Mouse (Mus musculus) forebrain, embryonic 14.5 days (tissue): ENCODE data around the gene Wdr95. TPM values are rescaled to one million over a fixed set of nuclear protein-coding genes. Genes with fewer than 3 reads are reported as not detected.
A peak's percentile ranks its signal among the peaks of the same experiment; 100 is the strongest.

Experiments
- ATAC-seq: fragments of 200-750 bp; cut with Nextera tagmentation; 2 replicates; pipeline ENCODE4 v1.8.0; 2017; ENCODE audit warnings: mild to moderate bottlenecking, moderate library complexity
- DNase-seq: peaks from one replicate; pipeline ENCODE4 v3.0.0-alpha.2; 2015; ENCODE audit warnings: low spot score
- H3K27ac ChIP-seq: fragments of 300-500 bp; sonication (generic); 2 replicates; pipeline ENCODE4 v1.5.1; 2014; ENCODE audit warnings: low read depth, mild to moderate bottlenecking, control low read depth, low read length, moderate library complexity
- H3K27me3 ChIP-seq: fragments of 300-500 bp; sonication (generic); replicated peaks from 2 replicates; pipeline ENCODE4 v1.6.1; 2014; ENCODE audit warnings: low read length, control low read depth, mixed read lengths; ENCODE audit not compliant: control insufficient read depth, insufficient read depth
- H3K36me3 ChIP-seq: fragments of 300-500 bp; sonication (generic); 2 replicates; pipeline ENCODE4 v1.6.1; 2014; ENCODE audit warnings: low read length, control low read depth; ENCODE audit not compliant: control insufficient read depth, insufficient read depth
- H3K4me1 ChIP-seq: fragments of 300-500 bp; sonication (generic); 2 replicates; pipeline ENCODE4 v1.6.1; 2014; ENCODE audit warnings: antibody characterized with exemption, low read length, control low read depth; ENCODE audit not compliant: control insufficient read depth, insufficient read depth
- H3K4me2 ChIP-seq: fragments of 300-500 bp; sonication (generic); 2 replicates; pipeline ENCODE4 v1.6.1; 2014; ENCODE audit warnings: mild to moderate bottlenecking, control low read depth, low read length
- H3K4me3 ChIP-seq: fragments of 300-500 bp; sonication (generic); 2 replicates; pipeline ENCODE4 v1.5.1; 2014; ENCODE audit warnings: low read depth, low read length, control low read depth
- H3K9ac ChIP-seq: fragments of 300-500 bp; sonication (generic); 2 replicates; pipeline ENCODE4 v1.6.1; 2014; ENCODE audit warnings: mild to moderate bottlenecking, low read length, control low read depth, moderate library complexity
- H3K9me3 ChIP-seq: fragments of 300-500 bp; sonication (generic); replicated peaks from 2 replicates; pipeline ENCODE4 v1.6.1; 2016; ENCODE audit warnings: low read length, control low read depth, mixed read lengths; ENCODE audit not compliant: control insufficient read depth
- WGBS: fragments of 180-500 bp; shearing (Covaris S2); extraction: QIAGEN DNeasy Blood & Tissue Kit; methylation state at CpG from one replicate; pipeline ENCODE4 v1.1.7; 2014; 5-methylcytosine and 5-hydroxymethylcytosine counted together
- polyA plus RNA-seq: library from polyadenylated mRNA; unstranded; fragments of >200 nt; fragmentation: Nextera tagmentation; extraction: Ambion mirVana; gene quantifications from 2 replicates; pipeline ENCODE4 v1.2.1, GENCODE M21; 2014

Gene Wdr95
- polyA plus RNA-seq, 1 experiment from 2014 or later: 0.69 TPM

- ATAC-seq (peak; percentile 98), DNase-seq (peak; percentile 100)
- H3K4me2 ChIP-seq: peak within 1 kb of the TSS; percentile 85
- H3K27ac ChIP-seq: peak within 1 kb of the TSS; percentile 88
- H3K9ac ChIP-seq: peak within 1 kb of the TSS; percentile 79
- no peaks in the 10 kb centered on the region for H3K9me3 ChIP-seq
- H3K27me3 ChIP-seq: no peaks in the 10 kb centered on the region
- peak within 1 kb of the TSS; percentile 70 for H3K4me3 ChIP-seq
- WGBS: under 1% methylated on average over 60 of the region's 60 CpGs
- H3K4me1 ChIP-seq: peaks cover 12% of the 10 kb centered on the region
- peaks cover 26% of the 10 kb centered on the region for H3K36me3 ChIP-seq
Observed at GRCm38 (mm10) chr5:149636075-149636920, 107.8 kb downstream of the Wdr95 start, which contains the start of gene Hsph1. TSS of gene Hsph1 (minus strand) at chr5:149636376.

GRCm38 (mm10) chr5:149637306-149637705, 108.8 kb downstream of the Wdr95 start:
- Histone ChIP-seq H3K9ac (peak overlapping the region; percentile 69), H3K4me2 (peak overlapping the region; percentile 85), H3K27ac (no peak overlapping the region), H3K4me3 (peak overlapping the region; percentile 70), H3K27me3 (no peaks in the 10 kb centered on the region), H3K9me3 (no peaks in the 10 kb centered on the region), H3K36me3 (peaks cover 16% of the 10 kb centered on the region; the same call in 1 of the 2 replicates), H3K4me1 (peaks cover 12% of the 10 kb centered on the region)
- ATAC-seq (no peak), DNase-seq (peak; percentile 37)
- WGBS: 44% methylated on average over 8 of the region's 8 CpGs

DNA sequence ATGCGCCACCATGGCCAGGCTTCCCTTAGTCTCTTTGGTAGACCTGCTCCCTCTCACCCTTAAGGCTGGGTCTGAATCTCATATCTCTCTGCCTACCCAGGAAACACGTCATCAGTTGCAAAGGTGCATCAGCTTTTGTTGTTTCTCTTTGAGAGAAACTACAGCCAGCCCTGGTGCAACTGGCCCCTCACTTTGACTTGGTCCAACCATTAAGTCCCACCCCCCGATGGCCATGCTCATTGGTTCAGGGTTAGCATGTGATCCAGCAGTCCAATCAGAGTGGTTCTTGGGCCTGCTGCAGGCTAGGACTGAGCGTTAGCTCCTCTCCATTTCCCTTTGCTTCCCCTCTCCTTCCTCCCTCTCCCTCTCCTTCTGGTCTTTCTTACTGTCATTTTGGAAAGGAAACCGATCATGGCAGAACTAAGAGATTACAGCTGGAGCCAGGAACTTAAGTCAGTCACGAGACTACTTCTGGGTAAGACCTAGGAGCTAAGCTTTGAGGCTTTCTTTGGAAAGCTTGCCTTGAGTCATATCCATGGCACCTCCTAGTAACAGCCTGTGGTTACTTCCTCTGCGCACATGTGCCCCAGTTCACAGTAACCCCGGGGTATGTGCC, 112.9 kb downstream of the Wdr95 start:
- WGBS: 91% methylated on average over 8 of the region's 8 CpGs
- Histone ChIP-seq H3K9ac (no peak overlapping the region), H3K36me3 (no peaks in the 10 kb centered on the region), H3K9me3 (no peaks in the 10 kb centered on the region), H3K4me3 (no peak overlapping the region), H3K4me2 (no peak overlapping the region), H3K27ac (no peak overlapping the region), H3K27me3 (no peaks in the 10 kb centered on the region), H3K4me1 (no peaks in the 10 kb centered on the region)
- DNase-seq (no peak), ATAC-seq (no peak)

DNA sequence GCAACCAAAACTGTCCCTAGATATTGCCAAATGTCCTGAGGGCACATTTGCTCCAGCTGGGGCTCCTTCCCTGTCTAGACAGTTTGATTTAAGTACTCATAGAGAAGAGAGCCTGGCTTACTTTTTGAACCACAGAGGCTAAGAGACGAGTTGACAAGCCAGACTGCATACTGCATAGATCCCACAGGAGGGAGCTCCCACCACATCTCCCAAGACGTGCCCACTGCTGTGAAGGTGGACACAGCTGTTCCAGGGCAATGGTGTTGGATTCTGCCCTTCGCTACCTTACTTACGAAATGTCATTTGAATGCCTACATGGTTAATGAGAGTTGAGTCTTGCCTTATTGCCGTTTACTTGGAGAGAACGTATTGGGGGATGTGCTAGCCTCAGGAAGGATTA, 113.9 kb downstream of the Wdr95 start:
- H3K9me3 ChIP-seq: no peaks in the 10 kb centered on the region
- no peak overlapping the region for H3K4me2 ChIP-seq
- H3K36me3 ChIP-seq: no peaks in the 10 kb centered on the region
- WGBS: 62% methylated on average over 6 of the region's 6 CpGs
- no peaks in the 10 kb centered on the region for H3K27me3 ChIP-seq
- no peak overlapping the region for H3K9ac ChIP-seq
- DNase-seq (no peak), ATAC-seq (no peak)
- H3K4me3 ChIP-seq: no peak overlapping the region
- no peak overlapping the region for H3K27ac ChIP-seq
- H3K4me1 ChIP-seq: no peaks in the 10 kb centered on the region

DNA sequence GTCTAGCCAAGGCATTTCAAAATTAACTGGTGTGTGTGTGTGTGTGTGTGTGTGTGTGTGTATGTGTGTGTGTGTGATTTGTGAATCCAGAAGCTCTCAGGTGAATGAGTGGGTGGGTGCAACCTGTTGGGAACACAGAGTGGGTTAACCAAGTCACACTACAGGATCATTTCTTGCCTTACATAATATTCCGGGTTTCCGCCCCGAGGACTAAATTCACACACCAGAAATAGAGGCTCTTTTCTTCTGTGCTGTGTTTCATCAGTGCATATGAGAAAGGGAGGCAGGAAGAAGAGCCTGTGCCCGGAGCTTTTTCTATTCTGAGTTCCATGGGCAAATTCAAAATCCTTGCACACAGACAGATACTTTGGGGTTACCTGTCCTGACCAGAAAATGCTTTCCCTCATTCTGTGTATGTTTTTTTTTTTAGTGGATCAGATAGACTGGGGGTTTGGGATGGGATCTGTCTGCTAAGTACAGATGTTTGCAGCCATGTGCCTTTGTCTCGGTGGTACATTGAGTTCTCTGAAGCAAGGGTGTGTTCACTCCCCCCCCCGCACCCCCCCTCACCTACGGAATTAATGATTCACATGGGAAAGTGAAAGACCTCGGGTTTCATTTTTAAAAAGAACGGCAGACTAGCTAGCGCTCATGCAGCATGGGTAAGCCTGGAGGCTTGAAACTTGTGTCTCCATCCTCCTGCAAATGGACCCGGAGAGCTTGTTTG, 114.5 kb downstream of the Wdr95 start:
- Histone ChIP-seq H3K9me3 (no peaks in the 10 kb centered on the region), H3K4me3 (no peak overlapping the region), H3K27ac (no peak overlapping the region), H3K9ac (no peak overlapping the region), H3K36me3 (no peaks in the 10 kb centered on the region), H3K27me3 (no peaks in the 10 kb centered on the region), H3K4me2 (no peak overlapping the region), H3K4me1 (no peaks in the 10 kb centered on the region)
- no peak for DNase-seq
- WGBS: 84% methylated on average over 11 of the region's 11 CpGs
- ATAC-seq: no peak

- no peaks in the 10 kb centered on the region for H3K4me1 ChIP-seq
- H3K4me3 ChIP-seq: no peak overlapping the region
- no peak overlapping the region for H3K4me2 ChIP-seq
- DNase-seq (peak; percentile 47), ATAC-seq (no peak)
- no peaks in the 10 kb centered on the region for H3K27me3 ChIP-seq
- no peak overlapping the region for H3K9ac ChIP-seq
- WGBS: 81% methylated on average over 8 of the region's 8 CpGs
- no peaks in the 10 kb centered on the region for H3K36me3 ChIP-seq
- H3K27ac ChIP-seq: no peak overlapping the region
- no peaks in the 10 kb centered on the region for H3K9me3 ChIP-seq
Observed at GRCm38 (mm10) chr5:149647367-149648115, 119.1 kb downstream of the Wdr95 start.

GRCm38 (mm10) chr5:149648196-149648595, 119.7 kb downstream of the Wdr95 start:
- Histone ChIP-seq H3K27me3 (no peaks in the 10 kb centered on the region), H3K9ac (no peak overlapping the region), H3K27ac (no peak overlapping the region), H3K4me3 (no peak overlapping the region), H3K4me1 (no peaks in the 10 kb centered on the region), H3K4me2 (no peak overlapping the region), H3K9me3 (no peaks in the 10 kb centered on the region), H3K36me3 (no peaks in the 10 kb centered on the region)
- ATAC-seq (no peak), DNase-seq (no peak)
- WGBS: 72% methylated on average over 4 of the region's 4 CpGs

GRCm38 (mm10) chr5:149648895-149649406, 120.5 kb downstream of the Wdr95 start:
- Histone ChIP-seq H3K27me3 (no peaks in the 10 kb centered on the region), H3K4me2 (no peak overlapping the region), H3K9me3 (no peaks in the 10 kb centered on the region), H3K4me3 (no peak overlapping the region), H3K9ac (no peak overlapping the region), H3K27ac (no peak overlapping the region), H3K4me1 (no peaks in the 10 kb centered on the region), H3K36me3 (no peaks in the 10 kb centered on the region)
- ATAC-seq (no peak), DNase-seq (no peak)
- 61% methylated on average over 6 of the region's 6 CpGs for WGBS
